Comparison of ENCODE assay signal across 9 mouse cellular contexts in the genomic region with DNA sequence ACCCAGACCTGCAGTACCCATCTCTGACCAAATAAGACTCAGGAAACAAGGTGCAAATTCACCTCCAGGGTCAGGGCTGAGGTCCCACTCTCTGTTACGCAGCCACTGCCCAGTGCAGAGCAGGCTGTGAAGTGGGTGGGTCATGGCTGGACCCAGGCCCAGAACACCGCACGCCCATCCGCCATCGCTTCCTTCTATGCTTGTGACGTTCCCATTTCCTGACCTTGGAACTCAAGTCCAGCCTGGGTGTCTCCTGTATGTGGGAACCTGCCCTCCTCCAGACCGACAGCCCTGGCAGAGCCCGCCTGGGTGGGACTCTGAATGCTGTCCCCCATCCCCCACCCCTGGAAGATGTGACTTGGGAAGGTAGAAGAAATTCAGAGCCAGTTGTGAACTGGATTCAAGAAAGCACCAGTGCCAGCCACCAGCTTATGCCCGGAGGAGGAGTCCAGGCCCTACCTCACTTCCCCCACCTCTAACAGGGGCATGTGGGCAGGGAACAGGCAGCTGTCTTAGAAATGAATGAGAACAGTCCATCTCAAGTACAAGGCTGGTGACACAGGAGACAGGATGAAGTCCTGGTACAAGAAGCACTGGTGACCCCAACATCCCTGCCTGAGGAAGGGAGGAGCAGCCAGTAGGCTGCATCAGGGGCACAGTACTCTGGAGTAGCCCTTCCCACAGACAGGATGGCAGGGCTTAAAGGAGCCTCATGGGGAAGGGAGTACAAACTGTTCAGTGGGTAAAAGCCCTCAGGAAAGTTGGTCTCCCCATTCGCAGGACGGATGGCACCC. TPM values are rescaled to one million over a fixed set of nuclear protein-coding genes. Genes with fewer than 3 reads are reported as not detected.
A peak's percentile ranks its signal among the peaks of the same experiment; 100 is the strongest.
DNase-seq lines count a peak whose midpoint lies in the region; ATAC-seq lines count a peak whose summit lies in the region.
"Had no signal": no experiment of that assay in that cellular context is flagged by ENCODE, and none has a peak within 500 bp of the region (broad histone marks: within the 10 kb centered on the region; RNA-seq: fewer than 3 reads in every experiment).

No protein-coding gene starts in this region.

- no peak for DNase-seq in midbrain, embryonic 11.5 days (ENCODE audit: low spot score, missing footprints)
- DNase-seq in embryo, embryonic 10 days (ENCODE audit: low spot score), result no peak
- no peak for DNase-seq in left cerebral cortex, adult 9 months (ENCODE audit: low spot score in 2 of 2)
- no peak for DNase-seq in spleen, postnatal 4 days (ENCODE audit: low spot score in 2 of 2)
- no peak for DNase-seq in right cerebral cortex, adult 2 months (ENCODE audit: low spot score in 2 of 2)

- no peaks in the 10 kb centered on the region for H3K36me3 ChIP-seq in forebrain, embryonic 12.5 days (replicated peaks)
- no peaks in the 10 kb centered on the region for H3K36me3 ChIP-seq in heart, embryonic 12.5 days
- H3K36me3 ChIP-seq in kidney, embryonic 16.5 days (ENCODE audit: insufficient read depth, low read length), result no peaks in the 10 kb centered on the region
- no peaks in the 10 kb centered on the region for H3K36me3 ChIP-seq in midbrain, embryonic 11.5 days (ENCODE audit: control insufficient read depth, insufficient read depth, low read length)

- peaks cover 67% of the 10 kb centered on the region for H3K4me1 ChIP-seq in forebrain, embryonic 12.5 days
- H3K4me1 ChIP-seq in heart, embryonic 12.5 days (replicated peaks), result peaks cover 52% of the 10 kb centered on the region
- H3K4me1 ChIP-seq in kidney, embryonic 16.5 days (ENCODE audit: insufficient read depth, low read length), result peaks cover 39% of the 10 kb centered on the region
- H3K4me1 ChIP-seq in midbrain, embryonic 11.5 days (ENCODE audit: control insufficient read depth, insufficient read depth, low read length), result peaks cover 53% of the 10 kb centered on the region

- no peaks in the 10 kb centered on the region for H3K9me3 ChIP-seq in forebrain, embryonic 12.5 days
- no peaks in the 10 kb centered on the region for H3K9me3 ChIP-seq in heart, embryonic 12.5 days (replicated peaks)
- H3K9me3 ChIP-seq in kidney, embryonic 16.5 days (ENCODE audit: low read length), result no peaks in the 10 kb centered on the region
- no peaks in the 10 kb centered on the region for H3K9me3 ChIP-seq in midbrain, embryonic 11.5 days (ENCODE audit: control insufficient read depth, low read length)

- H3K27me3 ChIP-seq in forebrain, embryonic 12.5 days, result peaks cover 87% of the 10 kb centered on the region
- peaks cover 16% of the 10 kb centered on the region; the same call in 1 of the 2 replicates for H3K27me3 ChIP-seq in heart, embryonic 12.5 days (replicated peaks)
- H3K27me3 ChIP-seq in kidney, embryonic 16.5 days (ENCODE audit: insufficient read depth, low read length), result no peaks in the 10 kb centered on the region
- peaks cover 39% of the 10 kb centered on the region for H3K27me3 ChIP-seq in midbrain, embryonic 11.5 days (ENCODE audit: control insufficient read depth, insufficient read depth, low read length)

- peak overlapping the region; percentile 93 for H3K27ac ChIP-seq in forebrain, embryonic 12.5 days
- H3K27ac ChIP-seq in heart, embryonic 12.5 days (ENCODE audit: poor library complexity, severe bottlenecking), result no peak overlapping the region
- H3K27ac ChIP-seq in kidney, embryonic 16.5 days (ENCODE audit: low read length), result no peak overlapping the region
- H3K27ac ChIP-seq in midbrain, embryonic 11.5 days (ENCODE audit: low read depth, low read length), result peak overlapping the region; percentile 41; the same call in 1 of the 2 replicates
- H3K27ac ChIP-seq: liver, embryonic 14.5 days had no signal

- 66% methylated on average over 11 of the region's 11 CpGs for whole genome bisulfite sequencing in forebrain, embryonic 12.5 days
- 80% methylated on average over 11 of the region's 11 CpGs for WGBS in heart, embryonic 12.5 days
- WGBS in kidney, embryonic 16.5 days, result 69% methylated on average over 11 of the region's 11 CpGs
- WGBS in midbrain, embryonic 11.5 days, result 80% methylated on average over 11 of the region's 11 CpGs

- H3K4me2 ChIP-seq in forebrain, embryonic 12.5 days, result peak overlapping the region; percentile 42
- H3K4me2 ChIP-seq in heart, embryonic 12.5 days, result no peak overlapping the region
- H3K4me2 ChIP-seq in kidney, embryonic 16.5 days (replicated peaks; ENCODE audit: low read depth, low read length), result no peak overlapping the region
- H3K4me2 ChIP-seq in midbrain, embryonic 11.5 days, result peak overlapping the region; percentile 23; the same call in 1 of the 2 replicates

- 0 out of 2 replicates have a peak overlapping the region, but pooled peaks have one; percentile 11 for H3K4me3 ChIP-seq in forebrain, embryonic 12.5 days (replicated peaks)
- H3K4me3 ChIP-seq in heart, embryonic 12.5 days, result no peak overlapping the region
- no peak overlapping the region for H3K4me3 ChIP-seq in kidney, embryonic 16.5 days (ENCODE audit: low read length)
- no peak overlapping the region for H3K4me3 ChIP-seq in midbrain, embryonic 11.5 days (ENCODE audit: low read depth, low read length)

- peak overlapping the region; percentile 36; the same call in 1 of the 2 replicates for H3K9ac ChIP-seq in forebrain, embryonic 12.5 days
- H3K9ac ChIP-seq in heart, embryonic 12.5 days, result peak overlapping the region; percentile 6; the same call in 1 of the 2 replicates
- 0 out of 2 replicates have a peak overlapping the region, but pooled peaks have one; percentile 32 for H3K9ac ChIP-seq in kidney, embryonic 16.5 days (replicated peaks; ENCODE audit: low read length)
- peak overlapping the region; percentile 34; the same call in 1 of the 2 replicates for H3K9ac ChIP-seq in midbrain, embryonic 11.5 days (ENCODE audit: low read length)
- H3K9ac ChIP-seq: liver, embryonic 14.5 days had no signal

- no peak for ATAC-seq in forebrain, embryonic 12.5 days (ENCODE audit: low FRiP score)
- 0 out of 2 replicates have a peak, but pooled peaks have one; percentile 24 for ATAC-seq in heart, embryonic 12.5 days (ENCODE audit: insufficient number of reproducible peaks, low FRiP score)
- ATAC-seq in kidney, embryonic 16.5 days (ENCODE audit: low FRiP score, low TSS enrichment), result peak; percentile 1; the same call in 1 of the 2 replicates
- no peak for ATAC-seq in midbrain, embryonic 11.5 days (ENCODE audit: low FRiP score)

RNA-seq across cellular contexts. Expression of gene Fgfr3, which starts 31.4 kb away (rescaled TPM):
- polyA plus RNA-seq in forebrain, embryonic 12.5 days (2016; fragmentation: Nextera tagmentation; extraction: Ambion mirVana), result 83.6 and 111 TPM in 2 replicates
- 6.3 and 7.9 TPM in 2 replicates for polyA plus RNA-seq in heart, embryonic 12.5 days (2016; fragmentation: Nextera tagmentation; extraction: Ambion mirVana)
- 19.1 and 21.9 TPM in 2 replicates for polyA plus RNA-seq in kidney, embryonic 16.5 days (2015; fragmentation: Nextera tagmentation; extraction: Ambion mirVana)
- polyA plus RNA-seq in midbrain, embryonic 11.5 days (2014; fragmentation: Nextera tagmentation; extraction: Ambion mirVana), result 61.8 and 68.0 TPM in 2 replicates

RNA-seq across cellular contexts. Expression of gene Tmem129, which starts 31.8 kb away (rescaled TPM):
- 34.6 and 39.6 TPM in 2 replicates for polyA plus RNA-seq in forebrain, embryonic 12.5 days (2016; fragmentation: Nextera tagmentation; extraction: Ambion mirVana)
- 34.3 and 34.9 TPM in 2 replicates for polyA plus RNA-seq in heart, embryonic 12.5 days (2016; fragmentation: Nextera tagmentation; extraction: Ambion mirVana)
- 48.5 and 50.8 TPM in 2 replicates for polyA plus RNA-seq in kidney, embryonic 16.5 days (2015; fragmentation: Nextera tagmentation; extraction: Ambion mirVana)
- polyA plus RNA-seq in midbrain, embryonic 11.5 days (2014; fragmentation: Nextera tagmentation; extraction: Ambion mirVana), result 36.0 and 37.4 TPM in 2 replicates

RNA-seq across cellular contexts. Expression of gene Tacc3, which starts 32.1 kb away (rescaled TPM):
- 265 and 272 TPM in 2 replicates for polyA plus RNA-seq in forebrain, embryonic 12.5 days (2016; fragmentation: Nextera tagmentation; extraction: Ambion mirVana)
- polyA plus RNA-seq in heart, embryonic 12.5 days (2016; fragmentation: Nextera tagmentation; extraction: Ambion mirVana), result 152 and 163 TPM in 2 replicates
- 186 and 192 TPM in 2 replicates for polyA plus RNA-seq in kidney, embryonic 16.5 days (2015; fragmentation: Nextera tagmentation; extraction: Ambion mirVana)
- polyA plus RNA-seq in midbrain, embryonic 11.5 days (2014; fragmentation: Nextera tagmentation; extraction: Ambion mirVana), result 277 and 307 TPM in 2 replicates

RNA-seq across cellular contexts. Expression of gene Slbp, which starts 37.7 kb away (rescaled TPM):
- 265 and 268 TPM in 2 replicates for polyA plus RNA-seq in forebrain, embryonic 12.5 days (2016; fragmentation: Nextera tagmentation; extraction: Ambion mirVana)
- 135 and 140 TPM in 2 replicates for polyA plus RNA-seq in heart, embryonic 12.5 days (2016; fragmentation: Nextera tagmentation; extraction: Ambion mirVana)
- 227 and 228 TPM in 2 replicates for polyA plus RNA-seq in kidney, embryonic 16.5 days (2015; fragmentation: Nextera tagmentation; extraction: Ambion mirVana)
- 304 and 334 TPM in 2 replicates for polyA plus RNA-seq in midbrain, embryonic 11.5 days (2014; fragmentation: Nextera tagmentation; extraction: Ambion mirVana)

Comparison
In these comparisons a context has a peak if more than half of its experiments do, and no peak if none do; other contexts are left out.
1. ATAC-seq: peak in heart, embryonic 12.5 days (single experiment) and kidney, embryonic 16.5 days (single experiment); none in forebrain, embryonic 12.5 days (single experiment) and midbrain, embryonic 11.5 days (single experiment).
2. H3K27ac ChIP-seq: peak in forebrain, embryonic 12.5 days (single experiment) and midbrain, embryonic 11.5 days (single experiment); none in heart, embryonic 12.5 days (single experiment) and kidney, embryonic 16.5 days (single experiment).
3. H3K4me2 ChIP-seq: peak in forebrain, embryonic 12.5 days (single experiment) and midbrain, embryonic 11.5 days (single experiment); none in heart, embryonic 12.5 days (single experiment) and kidney, embryonic 16.5 days (single experiment).
4. Peak in every context shown above with its lines, with median percentiles within 50 percentile points of each other: H3K9ac ChIP-seq.